Mouse (Mus musculus) megakaryocyte progenitor cell, adult 5-6 weeks (primary cell): Measurements from ENCODE around the gene Sde2. TPM values are rescaled to one million over a fixed set of nuclear protein-coding genes. Genes with fewer than 3 reads are reported as not detected.

Source experiments
- ATAC-seq: replicated peaks from 2 replicates; pipeline ENCODE4 v1.8.0; 2016; ENCODE audit warnings: mild to moderate bottlenecking, moderate TSS enrichment, inconsistent platforms; ENCODE audit not compliant: poor library complexity
- total RNA-seq, 2 experiments: library from RNA; stranded (forward) in 1 of 2; stranded (reverse) in 1 of 2; fragments of 157-497, 149-512 nt in 1 of 2; fragments of 200-1000 nt in 1 of 2; gene quantifications; 2 replicates each; pipeline versions ENCODE4 v1.2.3 to v1.2.4; 2015 to 2017

The Sde2 gene
- total RNA-seq, 2 experiments from 2014 or later = 17.6 to 29.9 TPM

- peak; percentile 36; the same call in 1 of the 2 replicates for ATAC-seq
Observed at GRCm38 (mm10) chr1:180881768-180882167, 30.8 kb downstream of the Sde2 start.

GRCm38 (mm10) chr1:180883731-180884130, 32.8 kb downstream of the Sde2 start:
- no peak for ATAC-seq

DNA sequence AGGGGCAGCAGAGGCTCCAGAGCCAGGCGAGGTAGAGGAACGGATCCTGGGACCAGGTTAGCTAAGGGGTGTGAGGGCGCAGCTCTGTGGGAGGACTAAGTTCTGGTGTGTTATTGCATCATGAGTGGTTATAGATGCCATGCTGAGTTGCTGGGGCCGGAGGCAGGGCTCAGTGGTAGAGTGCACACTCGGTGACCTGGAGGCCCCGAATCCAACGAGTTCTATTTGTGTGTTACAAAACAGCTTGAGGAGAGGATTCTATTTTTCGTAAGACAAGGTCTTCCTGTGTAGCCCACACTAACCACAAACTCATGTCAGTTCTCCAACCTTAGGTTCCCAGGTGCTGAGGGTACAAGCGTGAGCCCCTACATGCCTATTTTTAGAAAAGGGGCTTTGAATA, 33.6 kb downstream of the Sde2 start:
- peak; percentile 79 for ATAC-seq

- ATAC-seq = peak; percentile 52
Observed at GRCm38 (mm10) chr1:180888556-180889042, 37.7 kb downstream of the Sde2 start.

DNA sequence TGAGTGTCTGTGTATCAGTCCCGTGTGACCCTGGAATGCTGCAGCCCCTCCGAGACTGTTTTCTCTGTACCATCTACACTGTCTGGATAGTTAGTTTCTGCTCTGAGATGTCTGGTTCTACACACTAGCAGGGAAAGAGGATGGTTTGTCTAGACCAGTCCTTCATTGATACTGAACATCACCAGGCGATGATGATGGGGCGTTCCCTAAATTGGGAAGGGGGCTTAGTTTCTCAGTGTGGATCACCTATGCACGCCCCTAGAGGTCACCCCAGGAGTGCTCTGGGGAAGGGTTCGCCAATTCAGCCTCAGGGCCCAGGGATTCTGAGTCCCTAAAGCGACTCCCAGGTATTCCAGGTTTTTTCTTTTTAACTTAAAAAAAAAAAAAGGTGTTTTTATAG, 38.2 kb downstream of the Sde2 start:
- ATAC-seq = no peak

DNA sequence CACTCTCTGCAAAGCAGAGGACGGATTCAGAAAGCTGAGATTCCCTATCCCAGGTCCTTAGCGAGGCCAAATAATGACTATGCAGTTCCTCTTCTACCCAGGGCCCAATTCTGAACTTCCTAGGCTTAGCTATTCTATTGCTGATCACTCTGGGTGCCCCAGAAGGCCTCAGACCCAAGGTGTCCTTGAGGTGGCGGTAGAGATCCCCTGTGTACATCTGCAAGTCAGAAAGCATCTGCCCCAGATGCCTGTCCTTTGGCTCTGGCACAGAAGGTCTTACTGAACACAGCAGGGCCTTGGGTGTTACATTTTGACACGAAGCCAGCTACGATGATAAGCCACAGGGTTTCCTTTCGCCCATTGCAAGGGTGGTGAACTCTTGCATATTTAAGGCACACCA, 38.9 kb downstream of the Sde2 start:
- ATAC-seq = peak; percentile 73

- no peak for ATAC-seq
Observed at GRCm38 (mm10) chr1:180892808-180893207, 41.9 kb downstream of the Sde2 start, which contains the start of gene Lefty2. Gene Lefty2, plus strand, starts transcription at chr1:180893108.

DNA sequence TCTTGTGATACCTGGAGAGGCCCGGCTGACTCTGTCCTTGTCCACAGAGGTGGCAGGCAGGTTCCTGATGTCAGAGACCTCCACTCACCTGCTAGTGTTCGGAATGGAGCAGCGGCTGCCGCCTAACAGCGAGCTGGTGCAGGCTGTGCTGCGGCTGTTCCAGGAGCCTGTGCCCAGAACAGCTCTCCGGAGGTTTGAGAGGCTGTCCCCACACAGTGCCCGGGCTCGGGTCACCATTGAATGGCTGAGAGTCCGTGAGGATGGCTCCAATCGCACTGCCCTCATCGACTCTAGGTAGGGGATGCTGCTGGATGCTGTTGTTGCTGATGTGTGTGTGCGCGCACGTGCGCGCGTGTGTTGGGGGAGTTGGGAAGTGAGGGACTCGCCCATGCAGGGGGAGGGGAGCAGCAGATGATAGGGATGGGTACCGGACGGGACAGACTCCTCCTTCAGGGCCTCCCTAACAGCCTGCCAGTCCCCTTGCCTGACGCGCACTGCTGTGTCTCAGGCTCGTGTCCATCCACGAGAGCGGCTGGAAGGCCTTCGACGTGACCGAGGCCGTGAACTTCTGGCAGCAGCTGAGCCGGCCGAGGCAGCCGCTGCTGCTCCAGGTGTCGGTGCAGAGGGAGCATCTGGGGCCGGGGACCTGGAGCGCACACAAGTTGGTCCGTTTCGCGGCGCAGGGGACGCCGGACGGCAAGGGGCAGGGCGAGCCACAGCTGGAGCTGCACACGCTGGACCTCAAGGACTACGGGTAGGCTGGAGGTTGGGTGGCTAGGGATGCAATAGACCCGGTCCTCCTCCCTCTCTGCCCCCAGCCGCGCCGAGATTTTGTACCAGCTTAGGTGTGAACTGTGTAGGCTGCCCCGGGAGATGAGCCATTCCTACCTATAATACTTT, 43.4 kb downstream of the Sde2 start:
- peak; percentile 18 for ATAC-seq

GRCm38 (mm10) chr1:180901107-180901506, 50.2 kb downstream of the Sde2 start:
- ATAC-seq = 0 out of 2 replicates have a peak, but pooled peaks have one; percentile 23

- ATAC-seq = peak; percentile 81
Observed at GRCm38 (mm10) chr1:180902915-180903314, 52.0 kb downstream of the Sde2 start.

- ATAC-seq = no peak
Observed at GRCm38 (mm10) chr1:180903666-180904038, 52.7 kb downstream of the Sde2 start.

GRCm38 (mm10) chr1:180904039-180904814, 53.3 kb downstream of the Sde2 start, which contains the start of gene Pycr2:
Gene Pycr2, plus strand, starts transcription at chr1:180904293.
- peak; percentile 79 for ATAC-seq

DNA sequence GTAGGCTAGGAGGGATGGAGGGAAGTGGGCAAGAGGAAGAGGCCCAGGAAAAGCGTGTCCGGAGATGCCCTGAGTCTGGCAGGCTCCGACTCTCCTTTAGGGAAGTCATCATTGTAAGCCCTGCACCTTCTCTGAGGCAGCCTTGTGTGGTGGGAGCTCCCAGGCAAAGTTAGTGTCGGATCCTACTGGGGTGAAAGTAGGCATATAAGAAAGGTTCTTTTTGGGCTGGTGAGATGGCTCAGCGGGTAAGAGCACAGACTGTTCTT, 53.8 kb downstream of the Sde2 start:
- ATAC-seq = no peak; the same call in 1 of the 2 replicates

GRCm38 (mm10) chr1:180905307-180905706, 54.4 kb downstream of the Sde2 start:
- ATAC-seq = no peak

DNA sequence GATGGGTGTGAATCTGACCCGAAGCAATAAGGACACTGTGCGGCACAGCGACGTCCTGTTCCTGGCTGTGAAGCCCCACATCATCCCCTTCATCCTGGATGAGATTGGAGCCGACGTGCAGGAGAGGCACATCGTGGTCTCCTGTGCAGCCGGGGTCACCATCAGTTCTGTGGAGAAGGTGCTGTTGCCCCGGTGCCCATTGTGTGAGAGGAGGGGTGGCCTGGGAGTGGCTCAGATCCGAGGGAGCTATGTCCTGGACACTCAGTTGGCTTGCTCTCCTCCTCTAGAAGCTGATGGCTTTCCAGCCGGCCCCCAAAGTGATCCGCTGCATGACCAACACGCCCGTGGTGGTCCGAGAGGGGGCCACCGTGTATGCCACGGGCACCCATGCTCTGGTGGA, 54.9 kb downstream of the Sde2 start:
- no peak for ATAC-seq

GRCm38 (mm10) chr1:180906461-180907147, 55.7 kb downstream of the Sde2 start:
- ATAC-seq = no peak

- ATAC-seq = peak; percentile 34; the same call in 1 of the 2 replicates
Observed at GRCm38 (mm10) chr1:180911138-180911537, 60.2 kb downstream of the Sde2 start.

DNA sequence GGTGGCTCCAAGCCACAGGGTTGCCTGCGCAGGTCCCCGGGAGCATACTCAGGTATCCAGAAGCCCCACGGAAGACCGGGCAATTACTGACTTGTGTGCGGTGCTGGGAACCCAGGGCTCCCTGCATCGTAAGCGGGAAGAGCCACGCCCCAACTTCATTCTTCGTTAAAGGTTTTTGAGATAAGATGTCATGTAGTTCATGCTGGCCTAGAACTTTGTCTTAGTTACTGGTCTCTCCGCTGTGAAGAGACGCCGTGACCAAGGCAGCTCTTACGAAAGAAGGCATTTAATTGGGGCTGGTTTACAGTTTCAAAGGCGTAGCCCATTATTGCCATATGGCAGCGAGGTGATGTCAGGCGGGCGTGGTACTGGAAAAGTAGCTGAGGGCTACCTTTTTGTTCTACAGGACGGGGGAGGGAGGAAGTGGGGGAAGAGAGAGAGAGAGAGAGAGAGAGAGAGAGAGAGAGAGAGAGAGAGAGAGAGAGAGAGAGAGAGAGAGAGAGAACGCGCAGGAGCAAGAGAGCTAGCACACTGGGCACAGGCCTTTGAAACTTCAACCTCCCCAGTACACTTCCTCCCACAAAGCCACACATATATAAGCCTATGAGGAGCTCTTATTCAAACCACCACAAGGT, 60.8 kb downstream of the Sde2 start:
- peak; percentile 75 for ATAC-seq

GRCm38 (mm10) chr1:180912792-180913191, 61.9 kb downstream of the Sde2 start:
- no peak for ATAC-seq

DNA sequence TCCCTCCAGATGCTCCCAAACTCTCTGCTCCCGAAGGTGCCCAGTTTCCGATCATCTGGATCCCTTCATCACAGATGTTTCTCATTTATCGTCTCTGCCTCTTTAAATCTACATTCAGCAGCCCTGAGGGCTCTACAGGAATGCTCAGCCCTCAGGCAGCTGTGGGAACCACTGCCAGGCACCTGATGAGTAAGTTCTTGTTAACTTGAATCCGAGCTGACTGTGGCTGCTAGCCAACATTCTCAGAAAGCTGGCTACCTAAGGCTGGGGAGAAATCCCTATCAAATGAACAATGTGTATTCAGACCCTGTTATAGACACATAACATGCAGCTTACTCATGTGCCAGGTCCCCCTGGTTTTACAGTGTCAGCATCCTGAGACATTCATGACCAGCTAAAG, 62.9 kb downstream of the Sde2 start:
- ATAC-seq = no peak

DNA sequence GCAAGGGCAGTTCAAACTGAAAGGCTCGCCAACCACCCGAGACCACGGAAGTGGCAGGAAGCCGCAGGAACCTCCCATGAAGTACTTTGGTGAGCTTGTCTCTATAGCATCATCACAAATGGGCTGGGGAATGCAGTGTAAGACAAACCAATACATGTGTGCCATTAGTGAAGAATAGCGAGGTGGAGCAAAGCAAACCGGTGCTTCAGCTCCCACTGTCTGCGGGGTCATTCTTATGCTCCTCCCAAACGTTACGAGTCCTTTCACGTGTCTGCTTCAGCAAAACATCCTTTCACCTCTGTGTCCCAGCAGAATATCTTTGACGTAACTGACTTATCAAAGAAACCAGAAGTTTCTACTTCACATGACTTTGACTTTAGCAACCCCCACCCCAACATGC, 65.5 kb downstream of the Sde2 start:
- no peak for ATAC-seq
